Comparison of ENCODE assay signal across 15 mouse cellular contexts in genomic region chr13:31716771-31717170, GRCm38 (mm10).
"Had no signal": no experiment of that assay in that cellular context is flagged by ENCODE, and none has a peak within 500 bp of the region (broad histone marks: within the 10 kb centered on the region; RNA-seq: fewer than 3 reads in every experiment).

No protein-coding gene starts in this region.

- H3K36me3 ChIP-seq: kidney, embryonic 15.5 days; liver, embryonic 13.5 days; midbrain, embryonic 15.5 days; neural tube, embryonic 13.5 days had no signal

- H3K4me3 ChIP-seq: kidney, embryonic 15.5 days; liver, embryonic 13.5 days; midbrain, embryonic 15.5 days; neural tube, embryonic 13.5 days had no signal

- H3K9me3 ChIP-seq: kidney, embryonic 15.5 days; liver, embryonic 13.5 days; midbrain, embryonic 15.5 days; neural tube, embryonic 13.5 days had no signal

- H3K4me2 ChIP-seq: kidney, embryonic 15.5 days; liver, embryonic 13.5 days; midbrain, embryonic 15.5 days; neural tube, embryonic 13.5 days had no signal

- H3K4me1 ChIP-seq: kidney, embryonic 15.5 days; liver, embryonic 13.5 days; midbrain, embryonic 15.5 days; neural tube, embryonic 13.5 days had no signal

- ATAC-seq: intestine, embryonic 16.5 days; liver, postnatal 0 days; midbrain, embryonic 15.5 days had no signal

- H3K27me3 ChIP-seq: kidney, embryonic 15.5 days; liver, embryonic 13.5 days; midbrain, embryonic 15.5 days; neural tube, embryonic 13.5 days had no signal

- H3K9ac ChIP-seq: kidney, embryonic 15.5 days; liver, embryonic 13.5 days; liver, postnatal 0 days; midbrain, embryonic 15.5 days; neural tube, embryonic 13.5 days had no signal

- H3K27ac ChIP-seq: kidney, embryonic 15.5 days; liver, embryonic 13.5 days; midbrain, embryonic 15.5 days; neural tube, embryonic 13.5 days had no signal

- DNase-seq: kidney, adult 2 months; kidney, postnatal 14 days; layer of hippocampus, postnatal 36 days; liver; liver, postnatal 0 days; retina, postnatal 1 day; right cerebral cortex, postnatal 4 days; spleen, adult 18-20 months; thymus, adult 18-20 months; thymus, postnatal 14 days had no signal
